Mouse (Mus musculus): ENCODE results near the gene St7l. TPM values are rescaled to one million over a fixed set of nuclear protein-coding genes. Genes with fewer than 3 reads are reported as not detected.
A peak's percentile ranks its signal among the peaks of the same experiment; 100 is the strongest.
"Not testable (repeated sequence)": the region's sequence is repeated elsewhere in the genome, so short reads cannot be mapped to it uniquely, and the experiment has no call there.

The St7l gene
- polyA plus RNA-seq, 1 experiment, result 26.4 TPM

DNA sequence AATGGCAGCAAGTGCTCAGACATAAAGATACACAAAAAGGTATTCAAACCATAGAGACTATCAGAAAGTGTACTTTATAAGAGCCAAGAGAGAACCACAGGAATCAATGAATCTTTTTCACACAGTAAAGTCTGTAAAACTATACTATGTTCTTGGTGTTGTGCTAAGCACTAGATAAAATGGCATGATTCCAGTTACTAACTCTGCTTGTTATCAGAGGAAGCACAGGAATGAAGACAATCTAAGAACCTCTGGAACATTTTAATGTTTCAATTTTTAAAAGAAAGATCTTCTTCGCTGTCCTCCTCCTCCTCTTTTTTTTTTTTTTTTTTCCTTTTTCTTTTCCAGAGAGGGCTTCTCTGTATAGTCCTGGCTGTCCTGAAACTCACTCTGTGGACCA, 5.2 kb upstream of the St7l start:
- Histone ChIP-seq H3K4me1 (ENCODE audit: control insufficient read depth, insufficient read depth, insufficient read length, low read length) (peaks cover 10% of the 10 kb centered on the region), H3K27ac (replicated peaks; ENCODE audit: low read depth, low read length) (no peak overlapping the region), H3K4me3 (ENCODE audit: insufficient read depth, low read depth, low read length) (no peak overlapping the region)

- Histone ChIP-seq H3K4me1 (ENCODE audit: control insufficient read depth, insufficient read depth, insufficient read length, low read length) (peaks cover 12% of the 10 kb centered on the region), H3K4me3 (ENCODE audit: insufficient read depth, low read depth, low read length) (peak overlapping the region; percentile 99), H3K27ac (replicated peaks; ENCODE audit: low read depth, low read length) (peak overlapping the region; percentile 98)
These were observed 991 bp downstream of the St7l start for GRCm38 (mm10) chr3:104864651-104865340.

- H3K4me3 ChIP-seq (ENCODE audit: insufficient read depth, low read depth, low read length), result peak overlapping the region; percentile 99
- peak overlapping the region; percentile 90 for H3K27ac ChIP-seq (replicated peaks; ENCODE audit: low read depth, low read length)
- H3K4me1 ChIP-seq (ENCODE audit: control insufficient read depth, insufficient read depth, insufficient read length, low read length), result peaks cover 12% of the 10 kb centered on the region
These were observed 1.6 kb downstream of the St7l start for GRCm38 (mm10) chr3:104865341-104865788.

DNA sequence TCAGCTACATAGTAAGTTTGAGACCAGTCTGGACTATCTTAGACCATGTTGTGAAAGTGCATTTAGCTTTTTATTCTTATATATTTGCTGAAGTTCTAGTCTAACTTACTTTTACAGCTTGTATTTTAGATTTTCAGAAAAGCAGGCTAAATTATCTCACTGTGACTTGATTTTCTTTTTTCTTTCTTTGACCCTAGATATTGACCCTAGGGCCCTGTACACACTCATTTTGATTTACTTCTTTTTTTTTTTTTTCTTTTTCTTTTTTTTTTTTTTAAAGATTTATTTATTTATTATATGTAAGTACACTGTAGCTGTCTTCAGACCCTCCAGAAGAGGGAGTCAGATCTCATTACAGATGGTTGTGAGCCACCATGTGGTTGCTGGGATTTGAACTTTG, 2.9 kb downstream of the St7l start:
- not testable (repeated sequence) for H3K4me3 ChIP-seq (ENCODE audit: insufficient read depth, low read depth, low read length); H3K4me1 ChIP-seq (ENCODE audit: control insufficient read depth, insufficient read depth, insufficient read length, low read length); H3K27ac ChIP-seq (replicated peaks; ENCODE audit: low read depth, low read length)

- peaks cover 4% of the 10 kb centered on the region; the same call in 1 of the 2 replicates for H3K4me1 ChIP-seq (ENCODE audit: control insufficient read depth, insufficient read depth, insufficient read length, low read length)
- no peak overlapping the region for H3K4me3 ChIP-seq (ENCODE audit: insufficient read depth, low read depth, low read length)
- H3K27ac ChIP-seq (replicated peaks; ENCODE audit: low read depth, low read length), result no peak overlapping the region
These were observed 5.8 kb downstream of the St7l start for GRCm38 (mm10) chr3:104869611-104870010.

- H3K4me3 ChIP-seq (ENCODE audit: insufficient read depth, low read depth, low read length), result no peak overlapping the region
- H3K27ac ChIP-seq (replicated peaks; ENCODE audit: low read depth, low read length), result no peak overlapping the region
- no peaks in the 10 kb centered on the region for H3K4me1 ChIP-seq (ENCODE audit: control insufficient read depth, insufficient read depth, insufficient read length, low read length)
These were observed 24.8 kb downstream of the St7l start for GRCm38 (mm10) chr3:104888585-104888984.

DNA sequence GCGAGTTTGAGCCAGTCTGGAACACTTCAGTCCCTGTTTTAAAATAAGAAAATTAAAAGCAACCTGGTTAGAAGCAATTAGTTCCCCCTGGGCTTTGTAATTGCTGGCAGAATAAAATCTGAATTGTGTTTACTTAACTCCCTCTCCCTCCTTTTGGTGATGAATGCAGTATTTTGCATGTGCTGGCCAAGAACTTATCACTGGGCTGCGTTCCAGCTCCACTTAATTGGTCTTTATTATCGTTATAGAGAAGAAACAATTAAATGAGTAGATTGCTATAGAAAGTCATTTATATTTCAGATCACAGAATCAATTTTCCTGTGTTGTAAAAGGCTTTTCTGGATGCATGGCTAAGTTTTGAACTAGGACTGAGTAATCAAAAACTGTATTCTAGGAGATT, 32.3 kb downstream of the St7l start:
- Histone ChIP-seq H3K4me1 (ENCODE audit: control insufficient read depth, insufficient read depth, insufficient read length, low read length) (no peaks in the 10 kb centered on the region), H3K4me3 (ENCODE audit: insufficient read depth, low read depth, low read length) (no peak overlapping the region), H3K27ac (replicated peaks; ENCODE audit: low read depth, low read length) (no peak overlapping the region)

- Histone ChIP-seq H3K27ac (replicated peaks; ENCODE audit: low read depth, low read length) (no peak overlapping the region), H3K4me3 (ENCODE audit: insufficient read depth, low read depth, low read length) (no peak overlapping the region), H3K4me1 (ENCODE audit: control insufficient read depth, insufficient read depth, insufficient read length, low read length) (no peaks in the 10 kb centered on the region)
These were observed 37.3 kb downstream of the St7l start for GRCm38 (mm10) chr3:104901154-104901553.

DNA sequence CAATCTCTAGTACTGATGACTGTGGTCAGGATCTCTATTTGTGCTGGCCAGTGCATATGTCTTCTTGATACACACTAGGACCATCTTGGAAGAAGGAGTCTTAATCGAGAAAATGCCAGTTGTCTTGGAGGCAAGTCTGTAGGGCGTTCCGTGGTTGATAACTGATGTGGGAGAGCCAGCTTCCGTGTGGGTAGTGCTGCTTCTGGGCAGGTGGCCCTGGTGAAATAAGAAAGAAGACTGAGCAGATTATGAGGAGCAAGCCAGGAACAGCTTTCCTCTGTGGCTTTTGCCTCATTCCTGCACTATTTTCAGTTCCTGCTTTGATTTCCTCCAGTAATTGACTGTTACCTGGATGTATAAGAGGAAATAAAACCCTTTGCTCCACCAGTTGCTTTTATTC, 41.6 kb downstream of the St7l start:
- Histone ChIP-seq H3K4me1 (ENCODE audit: control insufficient read depth, insufficient read depth, insufficient read length, low read length) (no peaks in the 10 kb centered on the region), H3K27ac (replicated peaks; ENCODE audit: low read depth, low read length) (no peak overlapping the region), H3K4me3 (ENCODE audit: insufficient read depth, low read depth, low read length) (no peak overlapping the region)

DNA sequence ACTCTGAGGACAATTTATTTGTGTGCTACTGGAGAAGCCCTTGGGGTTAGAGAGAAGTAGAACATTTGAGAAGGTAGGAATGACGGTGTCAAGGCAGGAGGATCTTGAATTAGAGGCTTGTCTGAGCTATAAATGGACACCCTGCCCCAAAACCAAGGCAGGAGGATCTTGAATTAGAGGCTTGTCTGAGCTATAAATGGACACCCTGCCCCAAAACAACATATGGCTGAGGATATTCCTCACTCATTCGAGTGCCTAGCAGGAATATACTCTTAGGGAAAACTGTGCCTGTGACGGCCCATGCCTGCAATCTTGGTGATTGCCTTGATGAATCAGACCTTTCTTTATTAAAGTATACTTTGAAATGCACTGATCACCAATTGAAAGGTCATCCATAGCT, 42.2 kb downstream of the St7l start:
- H3K4me1 ChIP-seq (ENCODE audit: control insufficient read depth, insufficient read depth, insufficient read length, low read length), result no peaks in the 10 kb centered on the region
- H3K27ac ChIP-seq (replicated peaks; ENCODE audit: low read depth, low read length), result no peak overlapping the region
- H3K4me3 ChIP-seq (ENCODE audit: insufficient read depth, low read depth, low read length), result no peak overlapping the region

- Histone ChIP-seq H3K4me3 (ENCODE audit: insufficient read depth, low read depth, low read length) (no peak overlapping the region), H3K27ac (replicated peaks; ENCODE audit: low read depth, low read length) (no peak overlapping the region)
These were observed 45.4 kb downstream of the St7l start for GRCm38 (mm10) chr3:104909195-104909594.

DNA sequence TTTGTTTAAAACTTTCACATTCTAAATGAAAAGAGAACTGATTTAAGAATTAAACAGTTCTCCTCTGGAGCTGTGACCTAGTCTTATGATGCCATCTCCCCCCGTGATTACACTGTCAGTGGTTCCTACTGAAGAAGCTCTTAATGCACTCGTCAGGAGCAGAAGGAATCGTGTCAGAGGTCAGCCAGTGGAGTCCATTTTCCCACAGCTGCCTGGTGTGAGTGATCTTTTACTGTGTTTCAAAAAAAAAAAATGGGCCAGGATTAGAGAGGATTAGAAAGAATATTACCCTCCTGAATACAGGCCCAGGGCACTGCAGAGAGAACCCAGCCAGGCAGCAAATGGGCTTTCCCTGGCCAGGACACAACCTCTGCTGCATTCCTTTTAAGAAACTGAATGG, 51.2 kb downstream of the St7l start:
- no peaks in the 10 kb centered on the region; the same call in 1 of the 2 replicates for H3K4me1 ChIP-seq (ENCODE audit: control insufficient read depth, insufficient read depth, insufficient read length, low read length)
- H3K4me3 ChIP-seq (ENCODE audit: insufficient read depth, low read depth, low read length), result no peak overlapping the region

More at GRCm38 (mm10) chr3:104909195-104909594, 45.4 kb downstream of the St7l start:
- H3K4me1 ChIP-seq (ENCODE audit: control insufficient read depth, insufficient read depth, insufficient read length, low read length), result no peaks in the 10 kb centered on the region

DNA sequence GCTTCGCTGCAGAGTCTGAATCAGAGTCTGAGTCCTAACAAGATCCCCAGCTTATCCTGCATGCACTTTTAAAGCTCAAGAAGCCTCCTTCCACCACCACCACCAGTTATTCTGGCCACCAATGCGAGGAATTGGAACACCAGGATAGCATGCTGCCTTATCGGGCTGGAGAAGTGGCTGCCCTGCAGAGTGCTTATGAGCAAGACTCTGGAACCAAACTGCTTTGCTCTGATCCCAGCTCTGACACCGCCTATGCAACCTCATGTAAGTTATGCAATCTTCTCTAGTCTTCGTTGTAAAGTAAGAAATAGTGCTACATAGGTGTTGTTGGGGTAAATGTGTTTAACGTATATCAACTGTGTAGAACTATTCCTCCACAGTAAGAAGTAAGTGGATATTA, 65.6 kb downstream of the St7l start:
- Histone ChIP-seq H3K4me3 (ENCODE audit: insufficient read depth, low read depth, low read length) (no peak overlapping the region), H3K27ac (replicated peaks; ENCODE audit: low read depth, low read length) (no peak overlapping the region), H3K4me1 (ENCODE audit: control insufficient read depth, insufficient read depth, insufficient read length, low read length) (no peaks in the 10 kb centered on the region)

More for the DNA sequence above, 51.2 kb downstream of the St7l start:
- no peak overlapping the region for H3K27ac ChIP-seq (replicated peaks; ENCODE audit: low read depth, low read length)

- H3K27ac ChIP-seq (replicated peaks; ENCODE audit: low read depth, low read length), result no peak overlapping the region
- H3K4me3 ChIP-seq (ENCODE audit: insufficient read depth, low read depth, low read length), result no peak overlapping the region
- peaks cover 5% of the 10 kb centered on the region for H3K4me1 ChIP-seq (ENCODE audit: control insufficient read depth, insufficient read depth, insufficient read length, low read length)
These were observed 74.0 kb downstream of the St7l start for GRCm38 (mm10) chr3:104937728-104938305.

- H3K4me1 ChIP-seq (ENCODE audit: control insufficient read depth, insufficient read depth, insufficient read length, low read length), result peaks cover 5% of the 10 kb centered on the region
- H3K27ac ChIP-seq (replicated peaks; ENCODE audit: low read depth, low read length), result no peak overlapping the region
- no peak overlapping the region for H3K4me3 ChIP-seq (ENCODE audit: insufficient read depth, low read depth, low read length)
These were observed 74.5 kb downstream of the St7l start for GRCm38 (mm10) chr3:104938327-104938726.

GRCm38 (mm10) chr3:104940691-104941090, 76.9 kb downstream of the St7l start:
- Histone ChIP-seq H3K27ac (replicated peaks; ENCODE audit: low read depth, low read length) (no peak overlapping the region), H3K4me1 (ENCODE audit: control insufficient read depth, insufficient read depth, insufficient read length, low read length) (peaks cover 5% of the 10 kb centered on the region), H3K4me3 (ENCODE audit: insufficient read depth, low read depth, low read length) (no peak overlapping the region)

Measured in brown adipose tissue, adult 24 weeks (tissue).